Mouse (Mus musculus) myocyte (in vitro differentiated cells): ENCODE measurements around the gene Olfm3. TPM values are rescaled to one million over a fixed set of nuclear protein-coding genes. Genes with fewer than 3 reads are reported as not detected.

Source experiments
- H3K27me3 ChIP-seq: one replicate; pipeline ENCODE4 v1.6.1; 2011; ENCODE audit not compliant: control insufficient read depth, insufficient read depth, insufficient read length
- H3K36me3 ChIP-seq: one replicate; pipeline ENCODE4 v1.6.1; 2011; ENCODE audit not compliant: control insufficient read depth, insufficient read depth
- H3K4me2 ChIP-seq: one replicate; pipeline ENCODE4 v1.6.1; 2011; ENCODE audit warnings: low read depth, control low read depth
- H3K4me3 ChIP-seq: one replicate; pipeline ENCODE4 v1.5.1; 2011; ENCODE audit warnings: mild to moderate bottlenecking, control low read depth, moderate library complexity
- H3K79me2 ChIP-seq: one replicate; pipeline ENCODE4 v1.6.1; 2011; ENCODE audit not compliant: control insufficient read depth, insufficient read depth
- H3ac ChIP-seq: one replicate; pipeline ENCODE4 v1.6.1; 2011; ENCODE audit not compliant: control insufficient read depth, insufficient read length
- CEBPB ChIP-seq: IDR thresholded peaks from 2 replicates; pipeline ENCODE4 v1.6.1; 2011; ENCODE audit warnings: mild to moderate bottlenecking, moderate library complexity; ENCODE audit not compliant: poor library complexity, insufficient read depth, severe bottlenecking
- E2F4 ChIP-seq: IDR thresholded peaks from one replicate; pipeline ENCODE4 v1.6.1; 2011; ENCODE audit warnings: mild to moderate bottlenecking, control low read depth, moderate library complexity; ENCODE audit not compliant: insufficient read depth
- MAX ChIP-seq: IDR thresholded peaks from one replicate; pipeline ENCODE4 v1.6.1; 2011; ENCODE audit warnings: low read depth, mild to moderate bottlenecking, control low read depth
- MYOD1 ChIP-seq, 3 experiments: IDR thresholded peaks; one replicate each; pipeline ENCODE4 v1.6.1; 2011; ENCODE audit warnings: control low read depth in 2 of 3, low read depth in 2 of 3, mild to moderate bottlenecking in 2 of 3, moderate library complexity in 1 of 3; ENCODE audit not compliant: insufficient read length in 2 of 3, control insufficient read depth in 1 of 3
- MYOG ChIP-seq, 3 experiments: IDR thresholded peaks; one replicate each; pipeline ENCODE4 v1.6.1; 2011; ENCODE audit warnings: control low read depth in 2 of 3, low read depth in 2 of 3, mild to moderate bottlenecking in 2 of 3; ENCODE audit not compliant: insufficient read length in 2 of 3, control insufficient read depth in 1 of 3, insufficient read depth in 1 of 3
- POLR2A ChIP-seq: IDR thresholded peaks from one replicate; pipeline ENCODE4 v1.6.1; 2011; ENCODE audit warnings: low read depth, mild to moderate bottlenecking, control low read depth, moderate library complexity; ENCODE audit not compliant: insufficient read length
- POLR2AphosphoS2 ChIP-seq: IDR thresholded peaks from one replicate; pipeline ENCODE4 v1.6.1; 2011; ENCODE audit warnings: low read depth, control low read depth; ENCODE audit not compliant: insufficient read length
- REST ChIP-seq: IDR thresholded peaks from one replicate; pipeline ENCODE4 v1.6.1; 2011; ENCODE audit warnings: mild to moderate bottlenecking, control low read depth, moderate library complexity; ENCODE audit not compliant: insufficient read depth, insufficient read length
- SRF ChIP-seq: IDR thresholded peaks from one replicate; pipeline ENCODE4 v1.6.1; 2011; ENCODE audit warnings: low read depth; ENCODE audit not compliant: control insufficient read depth, insufficient read length
- TCF12 ChIP-seq: IDR thresholded peaks from one replicate; pipeline ENCODE4 v1.6.1; 2011; ENCODE audit warnings: mild to moderate bottlenecking, control low read depth; ENCODE audit not compliant: poor library complexity, insufficient read depth, severe bottlenecking
- TCF3 ChIP-seq: IDR thresholded peaks from one replicate; pipeline ENCODE4 v1.6.1; 2011; ENCODE audit warnings: low read depth, control low read depth; ENCODE audit not compliant: insufficient read length
- USF1 ChIP-seq: IDR thresholded peaks from one replicate; pipeline ENCODE4 v1.6.1; 2011; ENCODE audit warnings: low read depth, mild to moderate bottlenecking, control low read depth, moderate library complexity
- polyA plus RNA-seq: library from polyadenylated mRNA; unstranded; fragments of >200 nt; fragmentation: generic; extraction: Trizol; gene quantifications from one replicate; pipeline ENCODE4 v1.2.1, GENCODE M21; 2012; ENCODE audit warnings: missing spikeins

Gene Olfm3
- not detected for polyA plus RNA-seq

GRCm38 (mm10) chr3:114903924-114904438 lies at the start of gene Olfm3:
Gene Olfm3, plus strand, starts transcription at chr3:114904078.
- Histone ChIP-seq H3K4me3 (no peak within 1 kb of the TSS), H3K27me3 (no peaks in the 10 kb centered on the region), H3ac (no peak within 1 kb of the TSS), H3K79me2 (no peaks in the 10 kb centered on the region), H3K36me3 (no peaks in the 10 kb centered on the region), H3K4me2 (peak within 1 kb of the TSS; percentile 34)
- TF ChIP-seq USF1 (no peak), MYOD1 (IDR thresholded peaks at IDR 0.05; ENCODE audit: control insufficient read depth in 1 of 3, insufficient read length in 2 of 3, low read depth in 2 of 3) (peak in 1 of 3 experiments; percentile 18), MYOG (IDR thresholded peaks at IDR 0.05; ENCODE audit: control insufficient read depth in 1 of 3, insufficient read depth in 1 of 3, insufficient read length in 2 of 3, low read depth in 2 of 3) (peak in 1 of 3 experiments; percentile 6), REST (peak; percentile 90)

DNA sequence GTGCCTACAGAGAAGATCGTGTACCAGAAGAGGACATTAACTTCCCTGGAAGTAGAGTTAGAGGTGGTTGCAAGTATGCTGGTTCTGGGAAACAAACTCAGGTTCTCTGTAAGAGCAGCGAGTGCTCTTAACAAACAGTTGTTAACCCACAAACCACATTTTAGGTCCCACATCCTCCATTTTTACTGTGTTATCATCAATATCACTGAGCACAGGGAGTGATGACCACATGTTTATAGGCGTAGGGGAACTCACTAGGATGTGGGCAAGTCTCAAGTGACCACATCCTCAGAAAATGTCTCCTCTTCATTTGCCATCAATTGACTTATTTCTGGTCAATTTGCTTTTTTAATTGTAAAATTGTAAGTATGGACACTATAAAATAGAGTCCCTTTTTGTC lies 14.1 kb upstream of the Olfm3 start:
- TF ChIP-seq USF1 (no peak), MAX (no peak), REST (no peak), TCF3 (no peak), POLR2A (no peak), TCF12 (no peak), MYOD1 (IDR thresholded peaks at IDR 0.05; ENCODE audit: control insufficient read depth in 1 of 3, insufficient read length in 2 of 3, low read depth in 2 of 3) (no peak), E2F4 (no peak), POLR2AphosphoS2 (no peak), SRF (no peak), MYOG (IDR thresholded peaks at IDR 0.05; ENCODE audit: control insufficient read depth in 1 of 3, insufficient read depth in 1 of 3, insufficient read length in 2 of 3, low read depth in 2 of 3) (no peak), CEBPB (no peak)
- Histone ChIP-seq H3ac (no peak overlapping the region), H3K27me3 (no peaks in the 10 kb centered on the region), H3K4me3 (no peak overlapping the region), H3K79me2 (no peaks in the 10 kb centered on the region), H3K36me3 (no peaks in the 10 kb centered on the region), H3K4me2 (no peak overlapping the region)

- TF ChIP-seq TCF12 (no peak), SRF (no peak), MYOD1 (IDR thresholded peaks at IDR 0.05; ENCODE audit: control insufficient read depth in 1 of 3, insufficient read length in 2 of 3, low read depth in 2 of 3) (no peak), TCF3 (no peak), REST (peak; percentile 43), USF1 (no peak), POLR2AphosphoS2 (no peak)
- Histone ChIP-seq H3K4me3 (no peak overlapping the region), H3K27me3 (no peaks in the 10 kb centered on the region), H3ac (no peak overlapping the region), H3K36me3 (no peaks in the 10 kb centered on the region), H3K79me2 (no peaks in the 10 kb centered on the region), H3K4me2 (peak overlapping the region; percentile 34)
Observed at GRCm38 (mm10) chr3:114904633-114905423, 950 bp downstream of the Olfm3 start.

GRCm38 (mm10) chr3:114907537-114907936 lies 3.7 kb downstream of the Olfm3 start:
- Histone ChIP-seq H3K4me3 (no peak overlapping the region), H3K27me3 (no peaks in the 10 kb centered on the region), H3K36me3 (no peaks in the 10 kb centered on the region), H3K79me2 (no peaks in the 10 kb centered on the region), H3ac (no peak overlapping the region), H3K4me2 (no peak overlapping the region)
- TF ChIP-seq MYOD1 (IDR thresholded peaks at IDR 0.05; ENCODE audit: control insufficient read depth in 1 of 3, insufficient read length in 2 of 3, low read depth in 2 of 3) (no peak), E2F4 (no peak), CEBPB (no peak), MAX (no peak), TCF3 (no peak), TCF12 (no peak), MYOG (IDR thresholded peaks at IDR 0.05; ENCODE audit: control insufficient read depth in 1 of 3, insufficient read depth in 1 of 3, insufficient read length in 2 of 3, low read depth in 2 of 3) (no peak), POLR2A (no peak), SRF (no peak), USF1 (no peak)

DNA sequence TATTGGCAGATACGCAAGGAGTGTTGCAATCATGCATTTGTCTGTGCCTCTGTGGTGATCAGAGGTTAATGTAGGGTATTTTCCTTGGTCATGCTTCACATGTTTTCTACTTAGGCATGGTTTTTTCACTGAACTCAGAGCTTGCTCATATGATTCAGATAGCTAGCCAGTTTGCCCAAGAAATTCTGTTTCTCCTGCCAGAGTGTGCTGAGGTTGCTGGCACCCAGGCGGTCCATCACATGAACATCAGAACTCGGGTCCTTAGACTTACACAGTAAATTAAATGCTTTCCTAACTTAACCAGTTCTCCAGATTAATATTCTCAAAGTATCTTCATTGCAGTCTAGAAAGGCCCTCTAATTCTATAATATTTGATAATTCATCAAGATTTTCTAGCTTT lies 5.0 kb downstream of the Olfm3 start:
- H3K27me3 ChIP-seq, result no peaks in the 10 kb centered on the region
- no peaks in the 10 kb centered on the region for H3K36me3 ChIP-seq
- no peak overlapping the region for H3K4me3 ChIP-seq
- no peak overlapping the region for H3ac ChIP-seq
- H3K79me2 ChIP-seq, result no peaks in the 10 kb centered on the region
- no peak overlapping the region for H3K4me2 ChIP-seq
- TF ChIP-seq E2F4 (no peak), POLR2AphosphoS2 (no peak), MAX (no peak), POLR2A (no peak), SRF (no peak), MYOG (IDR thresholded peaks at IDR 0.05; ENCODE audit: control insufficient read depth in 1 of 3, insufficient read depth in 1 of 3, insufficient read length in 2 of 3, low read depth in 2 of 3) (no peak), TCF12 (no peak), REST (no peak), MYOD1 (IDR thresholded peaks at IDR 0.05; ENCODE audit: control insufficient read depth in 1 of 3, insufficient read length in 2 of 3, low read depth in 2 of 3) (no peak), CEBPB (no peak), USF1 (no peak), TCF3 (no peak)
